Mouse (Mus musculus) neutrophil, adult 5-6 weeks (primary cell): ENCODE results near the gene Atp6v0e2. TPM values are rescaled to one million over a fixed set of nuclear protein-coding genes. Genes with fewer than 3 reads are reported as not detected.

Source experiments
- ATAC-seq: fragments of 151-379, 151-347 bp; 2 replicates; pipeline ENCODE4 v1.8.0; 2017; ENCODE audit warnings: mild to moderate bottlenecking, moderate TSS enrichment; ENCODE audit not compliant: insufficient number of reproducible peaks, poor library complexity, low FRiP score, severe bottlenecking; ENCODE audit errors: extremely low read depth
- total RNA-seq: library from RNA; stranded (forward); fragments of 200-1000 nt; gene quantifications from 2 replicates; pipeline ENCODE4 v1.2.3, GENCODE M21; 2017

Atp6v0e2 gene
- 0.49 TPM in 1 of 2 replicates, not detected in the other for total RNA-seq

DNA sequence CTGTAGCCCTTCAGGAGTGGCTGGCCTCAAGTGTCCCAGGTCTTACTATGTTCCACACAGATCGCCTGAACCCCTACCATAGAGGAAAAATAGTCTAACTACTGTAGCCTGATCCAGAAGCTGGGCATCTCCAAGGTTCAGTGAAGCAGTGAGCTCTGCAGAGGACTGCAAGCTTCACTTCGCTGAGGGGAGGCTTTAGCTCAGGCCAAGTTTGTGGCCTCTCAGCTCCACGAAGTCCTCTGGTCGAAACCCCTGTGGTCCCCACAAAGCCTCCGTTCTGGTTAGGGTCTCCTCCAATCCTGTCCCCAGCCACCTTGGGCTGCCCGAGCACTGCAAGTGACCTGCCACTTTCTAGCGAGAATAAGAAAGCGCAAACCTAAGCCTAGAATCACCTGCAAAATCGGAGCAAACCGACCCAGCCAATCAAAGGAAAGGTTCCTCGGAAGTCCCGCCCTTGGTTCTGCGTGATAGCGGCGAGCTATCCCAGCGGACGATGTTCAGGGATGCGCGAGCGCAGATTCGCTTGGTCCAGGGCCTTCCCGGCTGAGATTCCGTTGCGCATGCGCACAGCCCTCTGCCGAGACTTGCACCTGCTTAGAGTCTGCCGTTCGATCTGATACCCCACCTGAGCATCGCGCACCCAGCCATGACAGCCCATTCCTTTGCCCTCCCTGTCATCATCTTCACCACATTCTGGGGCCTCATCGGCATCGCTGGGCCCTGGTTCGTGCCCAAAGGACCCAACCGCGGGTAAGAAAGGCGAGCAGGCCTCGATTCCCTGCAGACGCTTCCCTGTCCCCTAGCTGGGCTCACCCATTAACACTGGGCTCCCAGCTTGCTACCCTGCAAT, at the start of gene Atp6v0e2:
Gene Atp6v0e2, plus strand, starts transcription at position 511 of the 850 bp plus-strand sequence.
- ATAC-seq: no peak

DNA sequence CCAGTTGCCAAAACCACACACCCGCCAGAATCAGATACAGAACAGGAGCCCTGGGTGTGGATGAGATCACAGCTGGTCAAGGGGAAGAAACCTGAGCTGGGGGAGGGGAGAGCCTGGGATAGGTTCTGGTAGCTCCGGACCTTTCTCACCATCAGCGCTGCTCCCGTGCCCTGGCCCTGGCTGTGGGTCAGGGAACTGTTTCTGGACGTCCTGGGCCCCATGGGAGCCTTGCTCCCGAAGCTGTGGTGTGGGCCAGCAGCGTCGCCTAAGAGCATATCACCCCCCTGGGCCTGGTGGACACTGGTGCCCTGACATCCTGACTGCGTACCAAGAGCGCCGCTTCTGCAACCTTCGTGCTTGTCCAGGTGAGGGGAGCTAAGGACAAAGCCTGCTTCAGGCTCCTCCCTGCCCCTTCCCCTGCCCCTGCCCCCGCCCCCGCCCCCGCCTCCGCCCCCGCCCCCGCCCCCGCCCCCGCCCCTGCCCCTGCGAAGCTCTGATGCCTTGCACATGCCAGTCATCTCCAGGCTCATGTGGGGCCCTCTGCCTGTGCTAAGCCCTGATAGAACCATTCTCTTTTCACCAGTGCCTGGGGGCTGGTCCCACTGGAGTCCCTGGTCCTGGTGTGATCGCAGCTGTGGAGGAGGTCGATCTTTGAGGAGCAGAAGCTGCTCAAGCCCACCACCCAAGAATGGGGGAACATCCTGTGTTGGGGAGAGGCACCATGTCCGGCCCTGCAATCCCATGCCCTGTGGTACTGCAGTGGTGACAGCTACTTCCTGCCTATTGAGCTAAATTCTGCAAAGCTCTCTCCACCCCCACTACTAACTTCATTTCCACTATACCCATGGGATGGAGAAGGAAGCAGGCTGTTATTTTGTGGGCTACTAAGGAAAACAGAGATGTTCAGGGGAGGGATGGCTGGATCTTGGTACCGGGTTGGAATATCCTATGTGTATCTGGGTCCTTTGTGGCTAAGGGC, 49.4 kb upstream of the Atp6v0e2 start:
- ATAC-seq: no peak

- ATAC-seq: no peak
These were observed 47.7 kb upstream of the Atp6v0e2 start for GRCm38 (mm10) chr6:48489741-48490140.

DNA sequence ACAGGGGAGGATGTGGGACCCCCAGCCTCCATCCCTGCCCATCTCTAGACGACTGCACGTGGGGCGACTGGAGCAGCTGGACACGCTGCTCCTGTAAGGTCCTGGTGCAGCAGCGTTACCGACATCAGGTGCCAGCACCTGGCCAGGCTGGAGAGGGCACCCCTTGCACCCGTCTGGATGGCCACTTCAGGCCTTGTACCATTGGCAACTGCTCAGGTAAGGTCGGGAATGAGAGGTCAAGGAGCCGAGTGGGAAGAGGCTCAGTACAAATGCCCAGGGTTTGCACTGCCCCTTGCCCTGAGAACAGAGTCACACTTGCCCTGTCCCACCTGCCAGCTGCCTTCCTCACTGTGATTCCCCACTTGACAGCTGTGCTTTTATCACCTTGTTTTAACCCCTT, 46.1 kb upstream of the Atp6v0e2 start:
- no peak for ATAC-seq

DNA sequence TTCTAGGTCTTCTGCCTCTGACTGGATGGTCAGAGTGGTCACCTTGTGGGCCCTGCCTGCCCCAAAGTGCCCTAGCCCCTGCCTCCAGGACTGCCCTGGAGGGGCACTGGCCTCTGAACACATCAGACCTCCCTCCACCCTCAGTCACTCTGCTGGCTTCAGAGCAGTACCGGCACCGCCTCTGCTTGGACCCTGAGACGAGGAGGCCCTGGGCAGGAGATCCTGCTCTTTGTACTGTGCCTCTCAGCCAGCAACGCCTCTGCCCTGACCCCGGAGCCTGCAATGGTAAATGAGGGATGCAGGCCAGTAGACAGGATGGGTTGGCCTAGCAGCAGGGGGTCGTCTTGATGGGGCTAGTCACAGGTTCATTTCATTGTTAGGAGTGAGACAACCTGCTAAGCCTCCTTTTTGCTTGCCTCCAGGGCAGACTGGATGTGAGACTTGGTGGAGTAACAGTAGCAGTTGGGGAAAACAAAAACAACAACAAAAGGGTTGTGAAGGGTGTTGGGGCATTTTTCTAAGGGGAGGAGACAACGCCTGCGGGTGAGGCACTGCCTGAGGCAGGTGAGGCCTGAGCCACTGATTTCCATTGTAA, 44.2 kb upstream of the Atp6v0e2 start:
- ATAC-seq: no peak

DNA sequence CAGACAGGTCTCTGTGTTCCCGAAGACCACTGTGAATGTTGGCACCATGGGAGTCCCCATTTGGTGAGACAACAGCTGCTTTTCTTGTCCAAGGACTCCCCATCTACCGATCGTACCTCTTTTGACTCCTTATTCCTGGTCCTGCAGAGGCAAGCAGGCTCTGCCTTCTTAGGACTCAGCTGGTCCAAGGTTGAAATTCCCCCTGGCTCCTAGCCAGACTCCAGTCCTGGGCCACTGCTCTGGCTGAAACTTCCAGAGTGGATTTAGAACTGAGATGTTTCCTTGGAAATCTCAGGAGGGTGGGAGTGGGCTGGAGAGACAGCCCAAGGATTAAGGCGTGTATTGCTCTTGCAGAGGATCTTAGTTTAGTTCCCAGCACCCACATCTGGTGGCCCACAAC, 39.9 kb upstream of the Atp6v0e2 start:
- ATAC-seq: no peak

DNA sequence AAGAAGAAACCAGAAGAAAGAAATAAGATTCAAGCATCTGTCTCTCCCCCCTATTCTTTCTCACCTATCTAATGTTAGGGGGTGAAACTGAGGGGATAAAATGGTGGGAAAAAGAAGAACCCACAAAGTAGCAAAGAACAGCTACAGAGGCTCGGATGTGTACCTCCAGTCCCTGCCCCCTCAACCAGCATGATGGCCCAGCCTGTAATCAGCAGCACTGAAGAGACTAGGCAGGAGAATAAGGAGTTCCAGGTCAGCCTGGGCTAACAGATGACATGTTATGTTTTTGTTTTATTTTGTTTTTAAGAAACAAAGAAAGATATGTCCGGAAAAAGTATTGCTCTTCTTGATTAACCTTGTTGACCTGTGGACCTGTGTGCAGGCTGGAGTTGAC, 33.6 kb upstream of the Atp6v0e2 start:
- ATAC-seq: no peak

DNA sequence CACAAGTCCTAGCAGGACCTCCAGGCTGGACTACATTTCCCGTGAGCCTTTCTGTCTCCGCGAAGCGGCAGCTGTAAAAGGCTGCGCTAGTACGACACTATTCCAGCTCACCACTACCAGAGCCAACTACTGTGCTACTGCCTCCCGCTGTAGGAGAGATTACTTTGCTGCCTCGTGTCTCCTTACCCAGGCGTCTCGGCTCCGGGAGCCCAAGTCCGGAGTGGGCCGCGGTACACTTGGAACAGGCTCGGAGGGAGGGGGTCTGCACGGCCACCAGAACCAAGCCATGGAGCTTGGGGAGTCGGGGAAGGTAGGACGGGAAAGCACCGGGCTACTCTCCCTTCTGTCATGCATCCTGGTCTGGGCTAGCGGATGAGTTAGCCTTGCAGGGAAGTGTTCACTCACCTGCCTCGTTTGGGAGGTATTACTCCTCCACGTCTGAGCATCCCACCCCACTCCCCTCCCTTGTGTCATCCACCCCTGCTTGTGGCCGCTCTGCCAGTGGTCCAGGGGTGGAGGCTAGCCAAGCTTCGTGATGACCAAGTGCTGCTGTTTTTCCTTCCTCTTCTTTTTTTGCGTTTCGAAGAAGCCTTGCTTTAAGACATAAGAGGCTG, 33.1 kb upstream of the Atp6v0e2 start:
- peak; percentile 63; the same call in 1 of the 2 replicates for ATAC-seq

- ATAC-seq: no peak
These were observed 29.3 kb upstream of the Atp6v0e2 start for GRCm38 (mm10) chr6:48508087-48508486.

GRCm38 (mm10) chr6:48510426-48510825, 27.0 kb upstream of the Atp6v0e2 start:
- no peak for ATAC-seq

GRCm38 (mm10) chr6:48511861-48512260, 25.6 kb upstream of the Atp6v0e2 start:
- ATAC-seq: no peak

- peak; percentile 76 for ATAC-seq
These were observed 12.5 kb upstream of the Atp6v0e2 start for GRCm38 (mm10) chr6:48524882-48525281.

GRCm38 (mm10) chr6:48527901-48528300, 9.5 kb upstream of the Atp6v0e2 start:
- no peak for ATAC-seq

DNA sequence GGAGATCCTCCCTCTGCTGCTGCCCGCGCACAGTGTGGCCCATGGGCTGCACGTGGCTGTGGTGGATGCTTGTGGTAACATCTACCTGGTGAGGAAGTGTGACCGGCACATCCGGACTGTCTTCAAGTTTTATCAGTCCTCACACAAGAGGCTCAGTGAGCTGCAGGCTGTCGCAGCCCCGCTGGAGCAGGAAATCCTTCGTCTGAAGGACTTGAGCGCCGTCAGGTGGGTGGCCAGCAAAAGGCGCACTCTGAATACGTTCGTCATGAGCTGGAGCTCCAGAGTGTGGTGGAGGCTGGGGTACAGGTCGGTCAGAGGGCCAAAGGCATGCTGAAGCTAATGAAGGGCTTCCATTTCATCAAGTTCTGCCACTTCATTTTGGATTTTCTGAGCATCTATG, 8.2 kb upstream of the Atp6v0e2 start:
- ATAC-seq: no peak

DNA sequence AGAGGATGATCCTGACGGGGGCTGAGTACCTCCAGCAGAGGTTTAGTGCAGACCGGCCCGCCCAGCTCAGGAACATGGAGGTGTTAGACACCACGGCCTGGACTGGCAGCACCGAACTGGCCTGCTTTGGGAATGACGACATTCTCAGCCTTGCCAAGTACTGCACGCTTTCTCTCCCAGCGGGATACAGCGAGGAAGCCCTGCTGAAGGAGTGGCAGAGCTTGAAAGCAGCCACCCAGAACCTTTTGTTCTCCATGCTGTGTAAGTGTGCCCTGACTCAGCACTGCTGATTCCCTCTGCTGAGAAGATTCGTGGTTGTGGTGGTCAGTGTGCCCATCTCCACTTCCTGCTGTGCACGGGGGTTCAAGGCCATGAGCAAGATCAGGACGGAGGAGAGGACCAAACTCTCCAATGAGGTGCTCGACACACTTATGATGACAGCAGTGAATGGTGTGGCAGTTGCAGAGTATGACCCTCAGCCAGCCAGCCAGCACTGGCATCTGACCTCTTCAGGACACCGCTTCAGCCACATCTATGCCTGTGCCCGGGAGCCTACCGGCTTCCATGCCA, 7.5 kb upstream of the Atp6v0e2 start:
- ATAC-seq: no peak

GRCm38 (mm10) chr6:48530862-48531261, 6.6 kb upstream of the Atp6v0e2 start:
- ATAC-seq: no peak

DNA sequence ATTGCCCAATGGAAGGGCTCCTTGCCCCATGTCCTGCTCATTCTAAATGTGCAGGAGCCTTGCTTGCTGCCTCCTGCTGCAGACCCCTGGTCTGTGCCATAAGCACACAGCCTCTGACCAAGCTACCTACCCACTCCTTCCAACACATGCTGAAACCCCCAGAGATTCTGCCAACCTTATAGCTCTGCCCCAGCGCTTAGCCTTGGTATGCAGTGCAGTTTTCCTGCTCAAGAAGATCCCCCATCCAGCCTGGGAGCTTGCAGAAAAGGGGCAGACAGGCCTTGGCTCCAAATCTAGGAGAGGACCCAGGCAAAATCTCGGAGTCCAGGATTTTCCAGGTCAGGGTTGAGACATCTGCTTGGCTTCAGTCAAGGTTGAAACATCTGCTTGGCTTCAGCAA, 3.9 kb upstream of the Atp6v0e2 start:
- no peak for ATAC-seq

DNA sequence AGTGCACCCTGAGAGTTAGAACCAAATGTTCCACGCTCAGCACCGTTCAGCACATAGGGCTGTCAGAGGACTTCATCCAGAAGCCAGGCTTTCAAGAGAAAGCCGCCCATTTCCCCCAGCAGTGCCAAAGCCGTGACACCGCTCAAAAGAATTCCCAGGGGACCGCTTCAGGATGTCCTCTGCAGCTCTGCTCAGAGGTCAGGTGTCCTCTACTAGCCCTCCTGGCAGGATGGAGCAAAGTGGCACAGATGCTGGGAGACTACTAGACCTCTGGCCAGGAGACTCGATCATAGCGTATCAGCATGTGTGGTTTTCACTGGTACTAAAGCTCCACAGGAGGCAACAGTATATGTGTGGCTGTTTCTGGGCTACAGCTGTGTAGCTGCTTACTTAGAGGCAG, 2.5 kb upstream of the Atp6v0e2 start:
- no peak for ATAC-seq

- no peak for ATAC-seq
These were observed 1.3 kb upstream of the Atp6v0e2 start for GRCm38 (mm10) chr6:48536091-48536490.
